Mouse (Mus musculus) embryonic fibroblast, embryonic 13.5 days (primary cell): ENCODE measurements around the gene Rplp2. TPM values are rescaled to one million over a fixed set of nuclear protein-coding genes. Genes with fewer than 3 reads are reported as not detected.
A peak's percentile ranks its signal among the peaks of the same experiment; 100 is the strongest.

Experiments
- H3K27ac ChIP-seq: 2 replicates; pipeline ENCODE4 v1.5.1; 2012; ENCODE audit warnings: low read length, control low read depth, inconsistent platforms; ENCODE audit not compliant: insufficient read depth
- H3K4me1 ChIP-seq: 2 replicates; pipeline ENCODE4 v1.6.1; 2011; ENCODE audit warnings: low read length; ENCODE audit not compliant: control insufficient read depth, insufficient read depth
- H3K4me3 ChIP-seq: 2 replicates; pipeline ENCODE4 v1.5.1; 2011; ENCODE audit warnings: mild to moderate bottlenecking, control low read depth, low read length; ENCODE audit not compliant: insufficient read depth
- CTCF ChIP-seq: IDR thresholded peaks from 2 replicates; pipeline ENCODE4 v1.5.1; 2011; ENCODE audit warnings: mild to moderate bottlenecking, control low read depth, low read length, moderate library complexity, borderline replicate concordance; ENCODE audit not compliant: insufficient read depth
- POLR2A ChIP-seq: IDR thresholded peaks from 2 replicates; pipeline ENCODE4 v1.6.1; 2011; ENCODE audit warnings: low read depth, mild to moderate bottlenecking, control low read depth, low read length, moderate library complexity
- polyA plus RNA-seq: library from polyadenylated mRNA; stranded (reverse); fragments of >200 nt; gene quantifications from 2 replicates; pipeline ENCODE4 v1.2.4, GENCODE M21; 2011; ENCODE audit warnings: low read depth; ENCODE audit not compliant: missing spikeins, insufficient read length

Rplp2 gene
- polyA plus RNA-seq, 1 experiment: 1,600 TPM

DNA sequence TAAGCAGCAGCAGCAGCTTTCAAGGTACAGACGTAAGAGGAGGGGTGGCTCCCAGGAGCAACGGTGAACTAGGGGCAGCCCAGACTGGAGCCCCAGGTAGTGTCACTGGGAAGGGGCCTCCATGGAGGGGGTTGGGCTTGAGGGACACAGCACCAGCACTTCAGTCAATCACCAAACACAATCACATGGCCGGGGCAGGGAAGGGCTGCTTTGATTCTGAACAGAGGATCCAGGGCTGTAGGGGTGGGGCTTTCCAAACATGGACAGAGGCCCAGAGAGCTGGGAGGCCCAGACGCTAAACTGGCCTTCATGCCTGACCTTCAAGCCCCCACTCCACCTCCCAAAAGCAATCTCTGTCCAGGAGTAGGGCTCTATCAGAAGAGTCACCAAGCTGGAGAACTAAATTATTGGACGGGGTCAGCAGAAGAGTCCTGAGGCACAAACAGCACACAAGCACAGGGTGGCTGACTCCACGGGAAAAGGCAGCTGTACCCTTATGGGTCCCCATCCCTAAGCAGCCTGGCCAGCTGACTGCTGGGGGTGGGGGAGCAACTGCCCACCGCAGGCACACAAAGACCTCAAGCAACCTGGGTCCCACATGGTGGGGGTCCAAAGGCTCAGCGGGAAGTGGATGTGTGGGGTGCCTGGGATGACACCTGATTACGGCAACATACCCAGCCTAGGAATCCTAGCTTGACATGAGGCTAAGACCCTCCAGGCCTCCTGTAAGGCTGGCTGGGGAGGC, 17.2 kb upstream of the Rplp2 start:
- no peaks in the 10 kb centered on the region for H3K4me1 ChIP-seq
- TF ChIP-seq CTCF: no peak
- no peak for TF ChIP-seq POLR2A
- H3K4me3 ChIP-seq: no peak overlapping the region
- no peak overlapping the region for H3K27ac ChIP-seq

DNA sequence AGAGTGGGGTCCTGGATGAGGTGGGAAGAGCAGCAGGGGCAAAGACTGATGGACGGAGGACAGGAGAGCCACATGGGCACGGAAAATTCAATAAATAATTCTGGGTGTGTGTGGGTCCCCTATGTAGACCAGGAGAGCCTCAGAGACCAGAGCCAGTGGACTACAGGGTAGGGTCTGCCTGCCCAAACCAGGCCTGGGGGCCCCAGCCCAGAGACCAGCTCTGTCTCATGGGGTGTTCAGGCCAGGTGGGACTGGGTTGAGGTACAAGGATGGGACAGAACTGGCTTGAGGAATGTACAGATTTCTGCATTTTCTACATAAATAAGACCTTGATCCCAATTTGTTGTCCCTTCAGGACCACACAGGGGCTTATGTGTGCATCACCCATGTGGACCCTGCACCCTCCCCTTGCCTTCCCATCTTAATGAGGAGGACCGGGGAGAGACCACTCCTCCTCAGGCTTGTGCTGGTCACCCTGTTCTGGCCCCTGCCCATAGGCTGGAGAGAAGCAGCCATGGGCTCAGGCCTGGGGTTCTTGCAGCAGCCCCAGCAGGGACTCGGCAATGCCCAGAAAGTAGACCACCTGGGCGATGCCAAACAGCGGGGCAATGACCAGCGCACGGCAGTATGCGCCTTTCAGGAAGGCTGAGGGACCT, 16.5 kb upstream of the Rplp2 start:
- Histone ChIP-seq H3K27ac (no peak overlapping the region), H3K4me3 (no peak overlapping the region), H3K4me1 (0 out of 2 replicates have a peak, but pooled peaks cover 4% of the 10 kb centered on the region)
- no peak for TF ChIP-seq POLR2A
- no peak for TF ChIP-seq CTCF

GRCm38 (mm10) chr7:141431434-141432185, 15.6 kb upstream of the Rplp2 start:
- TF ChIP-seq CTCF (no peak), POLR2A (no peak)
- Histone ChIP-seq H3K4me1 (0 out of 2 replicates have a peak, but pooled peaks cover 7% of the 10 kb centered on the region), H3K27ac (no peak overlapping the region), H3K4me3 (no peak overlapping the region)

- TF ChIP-seq POLR2A: no peak
- TF ChIP-seq CTCF: no peak
- H3K4me1 ChIP-seq: 0 out of 2 replicates have a peak, but pooled peaks cover 7% of the 10 kb centered on the region
- no peak overlapping the region for H3K27ac ChIP-seq
- no peak overlapping the region for H3K4me3 ChIP-seq
These were observed 15.0 kb upstream of the Rplp2 start for GRCm38 (mm10) chr7:141432186-141432611.

GRCm38 (mm10) chr7:141432741-141433516, 14.2 kb upstream of the Rplp2 start:
- no peak overlapping the region for H3K4me3 ChIP-seq
- H3K4me1 ChIP-seq: 0 out of 2 replicates have a peak, but pooled peaks cover 7% of the 10 kb centered on the region
- TF ChIP-seq CTCF: no peak
- TF ChIP-seq POLR2A: no peak
- H3K27ac ChIP-seq: no peak overlapping the region

DNA sequence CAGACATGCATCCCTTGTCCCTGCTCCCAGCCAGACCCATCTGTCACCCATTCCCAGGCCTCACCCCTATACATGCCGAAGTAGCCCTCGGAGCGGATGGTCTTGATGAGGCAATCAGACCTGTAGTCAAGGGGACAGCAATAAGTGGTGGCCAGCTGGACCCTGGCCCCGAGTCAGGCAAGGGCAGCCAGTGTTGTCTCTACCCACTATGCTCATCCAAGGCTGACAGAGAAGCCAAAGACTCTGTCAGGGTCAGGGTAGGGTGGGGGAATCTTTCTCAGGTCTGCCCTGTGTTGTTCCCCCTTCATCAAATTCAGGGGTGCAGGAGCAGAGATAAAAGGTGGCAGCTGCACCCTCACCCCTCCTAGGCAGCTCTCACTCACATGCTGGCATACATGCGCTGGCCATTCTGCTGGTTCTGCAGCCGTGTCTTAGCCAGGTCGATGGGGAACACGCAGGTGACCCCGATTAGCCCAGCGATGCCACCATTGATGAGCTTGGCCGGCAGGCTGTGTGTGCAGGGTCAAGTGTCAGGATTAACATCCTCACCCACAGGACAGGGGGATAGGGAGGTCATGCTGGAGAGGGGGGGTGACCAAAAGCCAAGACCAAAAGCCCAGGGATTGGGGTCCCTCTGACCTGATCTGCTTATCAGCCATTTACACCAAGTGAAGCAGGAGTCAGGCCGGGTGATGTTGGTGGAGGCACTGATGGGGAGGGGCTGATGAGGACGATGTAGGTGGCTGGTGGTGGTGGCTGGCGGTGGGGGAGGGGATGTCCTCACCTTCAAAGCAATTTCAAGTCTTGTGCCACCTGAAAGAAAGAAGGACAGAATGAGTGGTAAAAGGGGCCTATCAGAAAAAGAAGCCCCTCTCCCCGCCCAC, 13.4 kb upstream of the Rplp2 start:
- TF ChIP-seq CTCF (no peak), POLR2A (no peak)
- Histone ChIP-seq H3K4me3 (peak overlapping the region; percentile 47), H3K27ac (no peak overlapping the region), H3K4me1 (0 out of 2 replicates have a peak, but pooled peaks cover 7% of the 10 kb centered on the region)

DNA sequence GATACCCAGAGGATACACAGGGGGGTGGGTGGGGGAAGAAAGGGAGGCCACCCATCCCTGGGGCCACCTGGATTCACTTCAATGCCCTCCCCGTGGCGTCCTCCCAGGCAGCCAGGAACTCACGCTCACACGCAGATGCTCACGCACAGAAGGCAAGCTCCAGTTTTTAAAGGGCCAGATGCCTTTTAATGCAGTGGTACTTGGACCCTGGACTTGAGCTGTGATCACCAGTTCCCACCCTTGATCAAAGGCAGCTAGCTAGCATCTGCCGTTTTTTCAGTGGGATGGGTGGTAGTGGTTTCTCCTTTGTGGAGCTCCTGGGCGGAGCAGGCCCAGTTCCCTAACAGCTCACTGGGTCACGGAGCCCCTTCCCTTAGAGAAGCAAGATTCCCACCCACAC, 12.7 kb upstream of the Rplp2 start:
- H3K27ac ChIP-seq: no peak overlapping the region
- H3K4me3 ChIP-seq: peak overlapping the region; percentile 47
- TF ChIP-seq POLR2A: peak; percentile 45; the same call in 1 of the 2 replicates
- no peak for TF ChIP-seq CTCF
- 0 out of 2 replicates have a peak, but pooled peaks cover 7% of the 10 kb centered on the region for H3K4me1 ChIP-seq

- H3K4me3 ChIP-seq: peak overlapping the region; percentile 47
- peak; percentile 94 for TF ChIP-seq POLR2A
- no peak for TF ChIP-seq CTCF
- no peak overlapping the region for H3K27ac ChIP-seq
- 0 out of 2 replicates have a peak, but pooled peaks cover 7% of the 10 kb centered on the region for H3K4me1 ChIP-seq
These were observed 11.9 kb upstream of the Rplp2 start for GRCm38 (mm10) chr7:141435129-141435855.
